Mouse (Mus musculus): ENCODE results near the gene Gjb1.
"Not testable (repeated sequence)": the region's sequence is repeated elsewhere in the genome, so short reads cannot be mapped to it uniquely, and the experiment has no call there.

Gene Gjb1

DNA sequence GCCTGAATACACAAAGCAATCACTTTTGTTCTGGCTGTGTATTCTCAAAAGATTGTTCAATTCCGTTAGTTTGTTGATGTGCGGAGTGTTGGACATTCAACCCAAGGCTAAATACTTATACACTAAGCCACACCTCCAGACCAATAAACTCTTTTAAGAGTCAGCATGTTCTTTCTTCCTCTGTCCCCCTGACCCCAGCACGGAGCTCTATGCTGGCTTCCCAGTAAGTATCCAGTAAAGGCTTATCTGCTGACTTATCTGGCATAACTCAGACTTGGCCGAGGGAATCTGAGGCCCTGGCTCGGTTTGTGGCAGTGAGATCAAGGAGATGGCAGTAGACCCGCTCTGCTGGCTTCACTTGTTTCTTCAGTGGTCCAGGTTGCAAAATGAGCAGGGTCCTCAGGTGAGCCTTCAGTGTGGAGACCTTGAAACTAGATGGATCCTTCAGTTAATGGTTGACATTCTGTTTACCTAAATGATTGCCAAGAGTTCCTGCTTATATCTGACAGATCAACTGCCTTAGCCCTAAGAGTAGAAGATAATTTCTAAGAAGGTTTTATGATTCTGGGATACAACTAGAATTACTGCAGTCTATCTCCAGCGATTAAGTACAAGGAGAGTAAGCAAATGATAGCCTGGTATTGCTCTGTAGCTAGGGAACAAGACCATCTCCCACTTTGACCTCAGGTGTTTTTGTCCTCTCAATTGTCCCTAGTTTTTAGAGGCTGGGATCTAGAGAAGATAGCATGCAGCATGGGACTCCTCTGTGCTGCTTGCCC lies at the start of gene Gjb1:
Gjb1 (plus strand) TSS at position 189 of the 779 bp plus-strand sequence.
- no peak for DNase-seq (ENCODE audit: low read depth, low spot score)

GRCm38 (mm10) chrX:101329372-101330028 lies 46.7 kb upstream of the Gjb1 start:
- DNase-seq (ENCODE audit: low read depth, low spot score) = no peak

DNA sequence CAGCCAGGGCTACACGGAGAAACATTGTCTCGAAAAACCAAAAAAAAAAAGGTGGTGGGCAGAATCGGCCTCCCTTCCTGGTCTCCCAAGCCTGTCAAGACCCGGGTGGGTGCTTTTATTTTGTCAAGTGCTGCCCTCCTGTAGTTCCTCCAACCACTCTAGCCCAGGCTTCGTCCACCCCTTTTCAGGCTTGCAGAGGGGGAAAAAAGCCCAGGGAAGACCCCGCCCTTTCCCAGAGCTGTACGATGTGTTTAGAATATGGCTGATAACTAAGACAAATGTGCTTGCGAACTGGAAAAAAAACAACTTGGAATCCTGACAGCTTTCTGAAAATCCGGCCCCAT lies 44.2 kb upstream of the Gjb1 start:
- no peak for DNase-seq (ENCODE audit: low read depth, low spot score)

DNA sequence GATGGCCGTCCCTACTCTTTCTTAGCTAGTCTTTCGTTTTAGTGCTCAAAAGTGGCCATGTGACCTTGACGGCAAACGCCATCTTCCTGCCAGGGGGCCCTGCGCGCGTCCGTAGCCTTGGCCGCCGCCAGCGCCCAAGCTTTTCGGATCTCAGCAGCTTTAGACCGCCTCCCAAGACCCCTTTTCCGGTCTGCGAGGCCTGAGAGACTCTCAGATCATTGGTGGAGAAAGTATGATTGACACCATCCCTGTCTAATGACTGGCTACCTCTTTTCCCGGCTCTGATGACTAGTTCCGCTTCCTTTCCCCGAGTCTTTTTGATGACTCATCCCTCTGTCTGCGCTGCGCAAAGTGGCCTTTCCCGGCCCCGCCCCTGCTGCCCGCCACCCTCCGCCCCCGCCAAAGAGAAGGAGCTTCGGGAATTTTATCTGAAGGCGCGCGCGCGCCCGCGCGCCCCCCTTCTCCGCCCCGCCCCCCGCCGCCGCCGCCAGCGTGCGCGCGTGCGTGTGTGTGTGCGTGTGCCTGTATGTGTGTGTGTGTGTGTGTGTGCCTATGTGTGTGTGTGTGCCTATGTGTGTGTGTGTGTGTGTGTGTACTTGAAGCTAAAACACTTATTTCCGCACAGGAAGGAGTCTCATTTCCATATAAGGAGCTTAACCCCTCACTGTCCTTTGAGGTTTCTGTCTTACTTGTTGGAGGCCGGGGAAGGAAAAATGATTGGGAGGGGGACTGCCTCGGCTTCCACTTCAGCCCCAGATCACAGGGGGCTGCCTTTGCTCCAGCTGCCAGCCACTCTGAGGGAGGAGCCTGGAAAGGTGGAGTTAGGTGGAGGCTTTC lies 43.6 kb upstream of the Gjb1 start:
- peak; percentile 93 for DNase-seq (ENCODE audit: low read depth, low spot score)

GRCm38 (mm10) chrX:101334606-101335005 lies 41.6 kb upstream of the Gjb1 start:
- no peak for DNase-seq (ENCODE audit: low read depth, low spot score)

DNA sequence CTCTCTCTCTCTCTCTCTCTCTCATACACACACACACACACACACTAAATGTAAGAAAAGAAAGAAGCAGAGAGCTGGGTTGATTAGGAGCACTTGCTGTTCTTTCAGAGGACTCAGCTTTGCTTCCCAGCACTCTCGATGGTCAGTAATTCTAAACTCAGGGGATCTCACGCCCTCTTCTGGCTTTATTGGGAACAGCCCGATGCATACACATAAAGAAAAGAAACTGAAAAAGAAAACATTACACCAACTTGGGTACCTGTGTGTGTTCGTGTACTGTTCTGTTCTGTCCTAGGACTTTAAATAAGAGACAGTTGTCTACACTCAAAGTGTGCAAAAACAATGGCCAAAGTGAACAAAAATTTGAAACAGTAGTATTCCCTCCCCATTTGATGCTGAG lies 37.5 kb upstream of the Gjb1 start:
- DNase-seq (ENCODE audit: low read depth, low spot score) = no peak

DNA sequence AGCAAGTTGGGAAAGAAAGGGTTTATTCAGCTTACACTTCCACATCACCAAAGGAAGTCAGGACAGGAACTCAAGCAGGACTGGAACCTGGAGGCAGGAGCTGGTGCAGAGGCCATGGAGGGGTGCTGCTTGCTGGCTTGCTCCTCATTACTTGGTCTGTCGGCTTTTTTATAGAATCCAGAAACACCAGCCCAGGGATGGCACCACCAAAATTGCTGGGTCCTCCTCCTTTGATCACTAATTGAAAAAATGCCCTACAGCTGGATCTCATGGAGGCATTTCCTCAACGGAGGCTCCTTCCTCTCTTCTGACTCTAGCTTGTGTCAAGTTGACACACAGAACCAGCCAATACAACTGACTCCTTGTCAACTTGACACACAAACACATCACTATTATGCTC lies 33.3 kb upstream of the Gjb1 start:
- not testable (repeated sequence) for DNase-seq (ENCODE audit: low read depth, low spot score)

DNA sequence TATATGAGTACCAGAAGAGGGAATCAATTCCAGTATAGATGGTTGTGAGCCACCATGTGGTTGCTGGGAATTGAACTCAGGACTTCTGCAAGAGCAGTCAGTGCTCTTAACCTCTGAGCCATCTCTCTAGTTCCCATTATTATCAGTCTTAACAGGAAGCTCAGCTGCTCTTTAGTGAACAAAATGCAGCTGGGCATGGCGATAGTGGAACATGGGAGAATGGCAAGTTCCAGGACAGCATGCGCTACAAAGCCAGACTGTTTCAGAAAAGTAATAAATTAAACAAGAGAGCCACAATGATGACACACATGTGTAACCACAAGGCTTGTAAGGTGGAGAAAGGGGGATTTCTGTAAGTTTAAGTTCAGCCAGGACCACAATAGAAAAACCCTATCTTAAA lies 30.7 kb upstream of the Gjb1 start:
- DNase-seq (ENCODE audit: low read depth, low spot score) = no peak

GRCm38 (mm10) chrX:101346475-101346874 lies 29.7 kb upstream of the Gjb1 start:
- DNase-seq (ENCODE audit: low read depth, low spot score) = no peak

- no peak for DNase-seq (ENCODE audit: low read depth, low spot score)
Measured at GRCm38 (mm10) chrX:101351188-101351587, 25.0 kb upstream of the Gjb1 start.

DNA sequence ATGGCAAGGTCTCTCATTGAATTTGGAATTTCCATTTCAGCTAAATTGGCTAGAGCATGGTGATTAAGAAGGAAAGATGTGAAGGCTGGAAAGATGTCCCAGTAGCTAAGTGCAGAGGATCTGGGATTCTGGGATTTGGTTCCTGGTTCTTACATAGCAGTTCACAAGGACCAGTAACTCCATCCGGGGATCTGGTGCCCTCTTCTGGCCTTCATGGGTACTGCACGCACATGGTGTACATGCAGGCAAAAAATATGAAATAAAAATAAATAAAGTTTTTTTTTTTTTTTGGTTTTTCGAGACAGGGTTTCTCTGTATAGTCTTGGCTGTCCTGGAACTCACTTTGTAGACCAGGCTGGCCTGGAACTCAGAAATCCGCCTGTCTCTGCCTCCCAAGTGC lies 17.3 kb upstream of the Gjb1 start:
- not testable (repeated sequence) for DNase-seq (ENCODE audit: low read depth, low spot score)

- no peak for DNase-seq (ENCODE audit: low read depth, low spot score)
Measured at GRCm38 (mm10) chrX:101369001-101369400, 7.2 kb upstream of the Gjb1 start.

DNA sequence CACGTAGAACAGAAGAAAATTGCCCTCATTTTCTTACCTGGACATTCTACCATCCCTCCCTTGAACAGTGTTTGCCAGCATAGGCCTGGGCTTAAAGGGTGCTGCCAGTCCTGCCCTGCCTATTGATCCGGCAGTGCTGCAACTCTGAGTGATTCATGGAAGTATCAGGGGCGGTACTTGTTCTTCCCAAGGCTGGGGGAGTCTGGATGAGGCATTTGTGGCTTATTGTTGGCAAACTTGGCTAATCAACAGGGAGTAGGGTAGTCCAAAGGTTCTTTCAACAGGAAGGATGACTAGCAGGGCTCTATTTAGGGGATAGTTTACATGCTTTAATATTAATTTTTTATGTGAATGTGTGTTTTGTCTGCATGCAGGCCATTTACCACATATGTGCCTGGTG lies 5.6 kb upstream of the Gjb1 start:
- DNase-seq (ENCODE audit: low read depth, low spot score) = no peak

DNA sequence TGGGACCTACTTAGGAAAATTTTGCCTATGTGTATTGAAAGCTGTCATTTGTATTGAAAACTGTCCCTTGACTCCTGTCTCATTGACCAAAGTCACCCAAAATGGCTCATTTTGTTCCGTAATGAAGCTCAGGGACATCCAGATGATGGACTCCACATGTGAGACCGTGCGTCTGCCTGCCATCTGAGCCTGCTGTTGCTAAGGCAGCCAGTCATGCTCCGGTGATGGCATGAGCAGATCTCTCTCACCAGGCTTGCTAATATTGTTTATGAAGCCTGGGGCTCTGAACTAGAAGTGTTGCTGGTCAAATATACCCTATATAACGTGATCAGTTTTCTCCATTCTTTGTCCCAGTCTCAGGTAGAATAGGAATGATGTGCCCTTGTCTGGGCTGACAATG lies 3.2 kb upstream of the Gjb1 start:
- DNase-seq (ENCODE audit: low read depth, low spot score) = no peak

GRCm38 (mm10) chrX:101377076-101377475 lies 898 bp downstream of the Gjb1 start:
- DNase-seq (ENCODE audit: low read depth, low spot score) = no peak

DNA sequence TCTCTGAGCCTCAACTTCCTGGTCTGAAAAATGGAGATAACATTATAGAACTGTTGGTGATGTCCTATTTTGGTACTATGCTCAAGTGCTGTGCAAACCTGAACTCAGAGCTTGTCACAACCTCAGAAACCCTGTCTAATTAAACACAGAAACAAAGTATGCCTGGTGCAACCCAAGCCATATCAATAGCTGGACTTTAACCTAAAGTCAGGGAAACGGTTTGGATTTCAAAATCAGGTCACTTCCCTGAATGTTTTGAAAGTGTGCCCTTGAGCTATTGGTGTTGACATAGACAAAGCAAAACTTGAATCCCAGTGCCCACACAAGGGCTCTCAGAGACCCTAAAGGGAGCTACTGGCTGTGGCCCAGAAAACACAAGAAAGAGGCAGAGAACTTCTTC lies 3.6 kb downstream of the Gjb1 start:
- DNase-seq (ENCODE audit: low read depth, low spot score) = no peak

- no peak for DNase-seq (ENCODE audit: low read depth, low spot score)
Measured at GRCm38 (mm10) chrX:101383455-101383854, 7.3 kb downstream of the Gjb1 start.

- no peak for DNase-seq (ENCODE audit: low read depth, low spot score)
Measured at GRCm38 (mm10) chrX:101384439-101385137, 8.4 kb downstream of the Gjb1 start.

- DNase-seq (ENCODE audit: low read depth, low spot score) = no peak
Measured at GRCm38 (mm10) chrX:101386222-101386621, 10.0 kb downstream of the Gjb1 start.

DNA sequence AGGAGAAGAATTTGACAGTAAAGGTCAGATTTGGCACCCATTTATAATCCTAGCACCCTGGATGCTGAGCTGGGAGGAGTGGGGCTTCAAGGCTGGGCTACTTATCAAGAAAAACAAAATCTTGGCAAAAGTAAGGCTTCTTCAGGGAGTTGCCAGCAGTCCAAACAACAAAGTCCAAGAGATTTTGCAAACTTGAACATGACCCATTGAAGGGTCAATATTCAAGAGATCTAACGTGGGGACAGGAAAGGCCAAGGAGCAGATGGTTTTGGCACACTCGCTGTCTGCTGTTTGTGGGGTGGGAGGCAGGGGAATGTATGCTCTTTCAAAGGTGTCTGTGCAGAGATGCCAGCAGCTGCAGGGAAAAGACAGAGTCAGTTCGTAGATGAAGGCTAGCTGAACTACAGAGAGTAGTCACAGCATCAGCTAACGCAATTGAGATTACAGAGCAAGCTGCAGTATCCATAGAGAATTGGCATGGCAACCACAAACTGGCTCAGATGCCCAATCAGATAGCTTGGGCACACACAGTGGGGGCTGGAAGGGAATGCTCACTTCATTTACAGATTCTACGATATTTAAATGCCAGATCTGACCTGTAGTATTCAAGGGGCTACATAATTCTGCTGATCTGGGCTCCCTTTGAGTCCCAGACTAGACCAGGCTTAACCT lies 12.8 kb downstream of the Gjb1 start:
- peak; percentile 18 for DNase-seq (ENCODE audit: low read depth, low spot score)

GRCm38 (mm10) chrX:101394341-101394740 lies 18.2 kb downstream of the Gjb1 start:
- DNase-seq (ENCODE audit: low read depth, low spot score) = no peak

Data from brain, embryonic 18.5 days (tissue).